Mouse (Mus musculus) forebrain, embryonic 12.5 days (tissue): ENCODE measurements around the gene Eepd1. TPM values are rescaled to one million over a fixed set of nuclear protein-coding genes. Genes with fewer than 3 reads are reported as not detected.

Experiments used
- ATAC-seq: fragments of 200-750 bp; cut with Nextera tagmentation; 2 replicates; pipeline ENCODE4 v1.8.0; 2017; ENCODE audit warnings: moderate TSS enrichment; ENCODE audit not compliant: low FRiP score
- H3K27ac ChIP-seq: fragments of 300-500 bp; sonication (generic); 2 replicates; pipeline ENCODE4 v1.5.1; 2016; ENCODE audit warnings: mild to moderate bottlenecking
- H3K27me3 ChIP-seq: fragments of 300-500 bp; sonication (generic); 2 replicates; pipeline ENCODE4 v1.6.1; 2016; ENCODE audit warnings: mild to moderate bottlenecking
- H3K36me3 ChIP-seq: fragments of 300-500 bp; sonication (generic); replicated peaks from 2 replicates; pipeline ENCODE4 v1.6.1; 2016; ENCODE audit warnings: mild to moderate bottlenecking
- H3K4me1 ChIP-seq: fragments of 300-500 bp; sonication (generic); 2 replicates; pipeline ENCODE4 v1.6.1; 2016
- H3K4me2 ChIP-seq: fragments of 300-500 bp; sonication (generic); 2 replicates; pipeline ENCODE4 v1.6.1; 2016; ENCODE audit warnings: mild to moderate bottlenecking, moderate library complexity
- H3K4me3 ChIP-seq: fragments of 300-500 bp; sonication (generic); replicated peaks from 2 replicates; pipeline ENCODE4 v1.5.1; 2016; ENCODE audit warnings: mild to moderate bottlenecking
- H3K9ac ChIP-seq: fragments of 300-500 bp; sonication (generic); 2 replicates; pipeline ENCODE4 v1.6.1; 2016; ENCODE audit warnings: mild to moderate bottlenecking
- H3K9me3 ChIP-seq: fragments of 300-500 bp; sonication (generic); 2 replicates; pipeline ENCODE4 v1.6.1; 2016
- WGBS: fragments of 180-500 bp; shearing (Covaris S2); methylation state at CpG from one replicate; pipeline ENCODE4 v1.1.7; 2016; 5-methylcytosine and 5-hydroxymethylcytosine counted together
- polyA plus RNA-seq: library from polyadenylated mRNA; unstranded; fragments of >200 nt; fragmentation: Nextera tagmentation; extraction: Ambion mirVana; gene quantifications from 2 replicates; pipeline ENCODE4 v1.2.1, GENCODE M21; 2016

Eepd1 gene
- polyA plus RNA-seq, 1 experiment from 2014 or later = 7.9 TPM

DNA sequence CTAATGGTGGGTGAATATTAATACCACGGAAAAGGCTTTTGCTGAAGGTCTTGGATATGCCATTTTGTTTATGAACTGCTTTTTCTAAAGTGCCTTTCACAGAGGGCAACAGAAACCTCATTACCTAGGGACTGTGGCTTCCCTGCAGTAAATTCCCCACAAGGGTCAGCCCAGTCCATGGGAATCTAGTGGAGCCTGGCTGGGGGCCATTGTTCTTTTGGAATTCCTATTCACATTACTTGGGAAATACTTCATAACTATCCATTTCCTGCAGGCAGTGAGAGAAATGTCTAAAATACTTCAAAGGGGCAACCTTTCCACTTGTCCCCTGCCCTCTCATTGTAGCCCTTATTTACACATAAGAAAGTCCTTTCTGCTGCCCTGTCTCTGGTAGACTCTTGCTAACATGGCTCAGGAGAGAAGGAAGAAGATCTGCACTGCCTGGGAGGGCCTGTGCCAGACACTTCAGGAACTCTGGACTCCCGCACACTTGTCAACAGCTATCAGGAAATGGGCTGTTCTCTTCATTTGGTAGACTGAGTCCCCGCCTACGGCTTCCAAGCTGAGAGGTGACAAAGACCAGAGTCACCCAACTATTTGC lies 111.1 kb downstream of the Eepd1 start:
- WGBS = 72% methylated on average over 4 of the region's 4 CpGs
- no peaks in the 10 kb centered on the region for H3K27me3 ChIP-seq
- H3K4me2 ChIP-seq = no peak overlapping the region
- no peak overlapping the region for H3K4me3 ChIP-seq
- no peak overlapping the region for H3K9ac ChIP-seq
- H3K9me3 ChIP-seq = no peaks in the 10 kb centered on the region
- no peaks in the 10 kb centered on the region for H3K4me1 ChIP-seq
- H3K36me3 ChIP-seq = no peaks in the 10 kb centered on the region
- no peak overlapping the region for H3K27ac ChIP-seq
- peak; percentile 42; the same call in 1 of the 2 replicates for ATAC-seq

DNA sequence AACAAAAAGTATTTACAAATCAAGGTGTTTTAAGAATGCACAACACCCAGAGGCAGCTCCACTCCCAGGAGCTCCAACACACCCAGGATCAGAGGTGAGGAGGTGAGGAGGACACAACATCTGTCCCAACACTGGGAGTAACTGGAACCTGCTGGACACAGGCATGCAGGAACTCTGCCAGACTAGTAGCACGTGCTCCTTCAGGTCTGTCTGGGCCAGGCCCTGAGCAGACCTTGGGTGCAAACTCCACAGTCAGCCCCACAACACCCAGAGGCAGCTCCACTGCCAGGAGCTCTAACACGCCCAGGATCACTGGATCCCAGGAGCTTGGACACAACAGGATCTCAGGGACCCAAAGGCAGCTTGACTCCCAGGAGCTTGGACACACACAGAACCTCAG lies 143.4 kb downstream of the Eepd1 start:
- H3K4me3 ChIP-seq = no peak overlapping the region

DNA sequence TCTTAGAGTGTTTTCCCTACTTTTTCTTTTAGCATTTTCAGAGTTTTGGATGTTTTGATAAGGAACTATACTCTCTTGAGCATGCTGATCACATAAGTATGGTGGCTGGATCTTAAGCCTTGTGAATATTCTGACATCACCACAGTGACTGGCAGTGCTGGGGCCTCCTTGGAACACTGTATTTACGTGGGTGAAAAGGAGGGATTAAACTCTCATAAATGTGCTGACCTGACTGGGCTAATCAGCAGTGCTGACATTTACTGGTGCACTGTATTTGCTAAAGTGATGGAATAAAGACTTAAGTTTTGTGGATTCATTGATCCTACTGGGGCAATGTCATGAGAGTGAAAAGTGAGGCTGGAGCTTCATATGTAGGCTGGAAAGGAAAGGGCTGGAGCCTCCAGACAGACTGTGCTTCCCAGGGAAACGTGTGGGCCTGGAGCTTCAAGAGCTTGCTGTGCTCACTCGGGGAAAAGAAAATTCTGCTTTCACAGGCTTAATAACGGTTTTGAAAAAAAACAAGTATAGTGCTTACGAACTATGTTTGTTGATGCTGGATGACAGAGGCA lies 148.3 kb downstream of the Eepd1 start:
- no peak overlapping the region for H3K4me2 ChIP-seq
- ATAC-seq = peak; percentile 80; the same call in 1 of the 2 replicates
- 46% methylated on average over 5 of the region's 5 CpGs for WGBS
- H3K9ac ChIP-seq = no peak overlapping the region
- H3K9me3 ChIP-seq = no peaks in the 10 kb centered on the region
- no peaks in the 10 kb centered on the region for H3K27me3 ChIP-seq
- peak overlapping the region; percentile 36; the same call in 1 of the 2 replicates for H3K27ac ChIP-seq
- H3K4me3 ChIP-seq = no peak overlapping the region
- peaks cover 5% of the 10 kb centered on the region; the same call in 1 of the 2 replicates for H3K4me1 ChIP-seq
- no peaks in the 10 kb centered on the region for H3K36me3 ChIP-seq

More for the DNA sequence above, 143.4 kb downstream of the Eepd1 start:
- Histone ChIP-seq H3K4me2 (no peak overlapping the region), H3K27ac (no peak overlapping the region), H3K4me1 (peaks cover 4% of the 10 kb centered on the region; the same call in 1 of the 2 replicates), H3K9me3 (no peaks in the 10 kb centered on the region), H3K9ac (no peak overlapping the region), H3K27me3 (no peaks in the 10 kb centered on the region), H3K36me3 (no peaks in the 10 kb centered on the region)
- ATAC-seq = no peak
- 70% methylated on average over 2 of the region's 2 CpGs for WGBS

Other genes with a start within 250 kb of the Eepd1 start
- 275 and 291 TPM in 2 replicates for gene Sept7, start 229.1 kb upstream of the Eepd1 start, polyA plus RNA-seq